Mouse (Mus musculus): ENCODE measurements around the gene Zcwpw1. TPM values are rescaled to one million over a fixed set of nuclear protein-coding genes. Genes with fewer than 3 reads are reported as not detected.
"Not testable (repeated sequence)": the region's sequence is repeated elsewhere in the genome, so short reads cannot be mapped to it uniquely, and the experiment has no call there.

Zcwpw1 gene
- polyA plus RNA-seq, 1 experiment from 2014 or later, result 13.1 TPM

GRCm38 (mm10) chr5:137831506-137831905, 43.9 kb downstream of the Zcwpw1 start:
- H3K4me1 ChIP-seq (ENCODE audit: control insufficient read depth, insufficient read depth, low read length), result no peaks in the 10 kb centered on the region
- no peak overlapping the region for H3K4me2 ChIP-seq (ENCODE audit: low read length)
- 71% methylated on average over 6 of the region's 6 CpGs for WGBS
- no peak for ATAC-seq
- no peaks in the 10 kb centered on the region for H3K36me3 ChIP-seq (ENCODE audit: control insufficient read depth, insufficient read depth, low read length)
- H3K27me3 ChIP-seq (ENCODE audit: control insufficient read depth, insufficient read depth, low read depth, low read length), result no peaks in the 10 kb centered on the region
- no peak overlapping the region for H3K27ac ChIP-seq (ENCODE audit: low read length)
- no peak overlapping the region for H3K9ac ChIP-seq (ENCODE audit: low read depth, low read length)
- no peaks in the 10 kb centered on the region for H3K9me3 ChIP-seq (replicated peaks; ENCODE audit: control insufficient read depth, low read length, poor library complexity, severe bottlenecking)
- H3K4me3 ChIP-seq (ENCODE audit: low read depth, low read length), result no peak overlapping the region

- Histone ChIP-seq H3K4me1 (ENCODE audit: control insufficient read depth, insufficient read depth, low read length) (no peaks in the 10 kb centered on the region), H3K36me3 (ENCODE audit: control insufficient read depth, insufficient read depth, low read length) (no peaks in the 10 kb centered on the region), H3K9me3 (replicated peaks; ENCODE audit: control insufficient read depth, low read length, poor library complexity, severe bottlenecking) (no peaks in the 10 kb centered on the region), H3K4me2 (ENCODE audit: low read length) (no peak overlapping the region), H3K4me3 (ENCODE audit: low read depth, low read length) (no peak overlapping the region), H3K27ac (ENCODE audit: low read length) (no peak overlapping the region), H3K9ac (ENCODE audit: low read depth, low read length) (no peak overlapping the region), H3K27me3 (ENCODE audit: control insufficient read depth, insufficient read depth, low read depth, low read length) (no peaks in the 10 kb centered on the region)
- WGBS, result 62% methylated on average over 4 of the region's 4 CpGs
- ATAC-seq, result no peak
Measured at GRCm38 (mm10) chr5:137833500-137833899, 45.9 kb downstream of the Zcwpw1 start.

- H3K9me3 ChIP-seq (replicated peaks; ENCODE audit: control insufficient read depth, low read length, poor library complexity, severe bottlenecking); ATAC-seq; H3K4me3 ChIP-seq (ENCODE audit: low read depth, low read length); H3K36me3 ChIP-seq (ENCODE audit: control insufficient read depth, insufficient read depth, low read length); H3K4me2 ChIP-seq (ENCODE audit: low read length); H3K4me1 ChIP-seq (ENCODE audit: control insufficient read depth, insufficient read depth, low read length); H3K27ac ChIP-seq (ENCODE audit: low read length); H3K27me3 ChIP-seq (ENCODE audit: control insufficient read depth, insufficient read depth, low read depth, low read length); H3K9ac ChIP-seq (ENCODE audit: low read depth, low read length): not testable (repeated sequence)
- WGBS, result 54% methylated on average over 2 of the region's 2 CpGs
Measured at GRCm38 (mm10) chr5:137835966-137836520, 48.4 kb downstream of the Zcwpw1 start, which contains the start of gene Pilra. Gene Pilra (minus strand): TSS chr5:137836281.

GRCm38 (mm10) chr5:137836611-137837010, 49.0 kb downstream of the Zcwpw1 start:
- Histone ChIP-seq H3K27ac (ENCODE audit: low read length) (no peak overlapping the region), H3K27me3 (ENCODE audit: control insufficient read depth, insufficient read depth, low read depth, low read length) (no peaks in the 10 kb centered on the region), H3K9ac (ENCODE audit: low read depth, low read length) (no peak overlapping the region), H3K4me2 (ENCODE audit: low read length) (no peak overlapping the region), H3K36me3 (ENCODE audit: control insufficient read depth, insufficient read depth, low read length) (no peaks in the 10 kb centered on the region), H3K4me3 (ENCODE audit: low read depth, low read length) (no peak overlapping the region), H3K4me1 (ENCODE audit: control insufficient read depth, insufficient read depth, low read length) (no peaks in the 10 kb centered on the region), H3K9me3 (replicated peaks; ENCODE audit: control insufficient read depth, low read length, poor library complexity, severe bottlenecking) (no peaks in the 10 kb centered on the region)
- ATAC-seq, result no peak

- H3K9me3 ChIP-seq (replicated peaks; ENCODE audit: control insufficient read depth, low read length, poor library complexity, severe bottlenecking); H3K36me3 ChIP-seq (ENCODE audit: control insufficient read depth, insufficient read depth, low read length); ATAC-seq; H3K4me1 ChIP-seq (ENCODE audit: control insufficient read depth, insufficient read depth, low read length); H3K4me3 ChIP-seq (ENCODE audit: low read depth, low read length); H3K4me2 ChIP-seq (ENCODE audit: low read length); H3K27ac ChIP-seq (ENCODE audit: low read length); H3K9ac ChIP-seq (ENCODE audit: low read depth, low read length); H3K27me3 ChIP-seq (ENCODE audit: control insufficient read depth, insufficient read depth, low read depth, low read length): not testable (repeated sequence)
Measured at GRCm38 (mm10) chr5:137837110-137837509, 49.5 kb downstream of the Zcwpw1 start.

- WGBS, result 86% methylated on average over 1 of the region's 1 CpGs
- not testable (repeated sequence) for H3K27me3 ChIP-seq (ENCODE audit: control insufficient read depth, insufficient read depth, low read depth, low read length); H3K4me3 ChIP-seq (ENCODE audit: low read depth, low read length); H3K9me3 ChIP-seq (replicated peaks; ENCODE audit: control insufficient read depth, low read length, poor library complexity, severe bottlenecking); H3K36me3 ChIP-seq (ENCODE audit: control insufficient read depth, insufficient read depth, low read length); H3K4me2 ChIP-seq (ENCODE audit: low read length); H3K27ac ChIP-seq (ENCODE audit: low read length); H3K9ac ChIP-seq (ENCODE audit: low read depth, low read length); H3K4me1 ChIP-seq (ENCODE audit: control insufficient read depth, insufficient read depth, low read length); ATAC-seq
Measured at GRCm38 (mm10) chr5:137850313-137850712, 62.7 kb downstream of the Zcwpw1 start.

- H3K27me3 ChIP-seq (ENCODE audit: control insufficient read depth, insufficient read depth, low read depth, low read length), result not testable (repeated sequence)
- 82% methylated on average over 3 of the region's 3 CpGs for WGBS
Measured at GRCm38 (mm10) chr5:137854907-137855306, 67.3 kb downstream of the Zcwpw1 start.

GRCm38 (mm10) chr5:137856870-137857269, 69.3 kb downstream of the Zcwpw1 start:
- not testable (repeated sequence) for H3K9ac ChIP-seq (ENCODE audit: low read depth, low read length); H3K9me3 ChIP-seq (replicated peaks; ENCODE audit: control insufficient read depth, low read length, poor library complexity, severe bottlenecking); H3K4me1 ChIP-seq (ENCODE audit: control insufficient read depth, insufficient read depth, low read length); ATAC-seq; H3K4me3 ChIP-seq (ENCODE audit: low read depth, low read length); H3K4me2 ChIP-seq (ENCODE audit: low read length); H3K36me3 ChIP-seq (ENCODE audit: control insufficient read depth, insufficient read depth, low read length); H3K27ac ChIP-seq (ENCODE audit: low read length); H3K27me3 ChIP-seq (ENCODE audit: control insufficient read depth, insufficient read depth, low read depth, low read length)
- WGBS, result 78% methylated on average over 4 of the region's 5 CpGs

More at GRCm38 (mm10) chr5:137854907-137855306, 67.3 kb downstream of the Zcwpw1 start:
- not testable (repeated sequence) for H3K4me2 ChIP-seq (ENCODE audit: low read length); H3K36me3 ChIP-seq (ENCODE audit: control insufficient read depth, insufficient read depth, low read length); ATAC-seq; H3K9me3 ChIP-seq (replicated peaks; ENCODE audit: control insufficient read depth, low read length, poor library complexity, severe bottlenecking); H3K4me3 ChIP-seq (ENCODE audit: low read depth, low read length); H3K9ac ChIP-seq (ENCODE audit: low read depth, low read length); H3K27ac ChIP-seq (ENCODE audit: low read length); H3K4me1 ChIP-seq (ENCODE audit: control insufficient read depth, insufficient read depth, low read length)

- not testable (repeated sequence) for H3K27me3 ChIP-seq (ENCODE audit: control insufficient read depth, insufficient read depth, low read depth, low read length); H3K36me3 ChIP-seq (ENCODE audit: control insufficient read depth, insufficient read depth, low read length); H3K9me3 ChIP-seq (replicated peaks; ENCODE audit: control insufficient read depth, low read length, poor library complexity, severe bottlenecking); H3K4me3 ChIP-seq (ENCODE audit: low read depth, low read length); H3K27ac ChIP-seq (ENCODE audit: low read length); H3K9ac ChIP-seq (ENCODE audit: low read depth, low read length); ATAC-seq; H3K4me1 ChIP-seq (ENCODE audit: control insufficient read depth, insufficient read depth, low read length); H3K4me2 ChIP-seq (ENCODE audit: low read length)
- 70% methylated on average over 2 of the region's 2 CpGs for WGBS
Measured at GRCm38 (mm10) chr5:137857960-137858710, 70.5 kb downstream of the Zcwpw1 start, which contains the start of gene Pilrb1. Gene Pilrb1 (minus strand): TSS chr5:137858106.

Data from midbrain, embryonic 16.5 days (tissue).